Mouse (Mus musculus) retina, adult 2 months (tissue): Measurements from ENCODE around the gene Gnai3.

ENCODE experiments used
- DNase-seq: peaks from one replicate; pipeline ENCODE4 v3.0.0-alpha.2; 2012; ENCODE audit warnings: low read depth, low spot score

The Gnai3 gene

GRCm38 (mm10) chr3:108145534-108146445, at the start of gene Gnai3:
Gene Gnai3, minus strand, starts transcription at chr3:108146146.
- peak; percentile 79 for DNase-seq

GRCm38 (mm10) chr3:108195287-108195686, 49.3 kb upstream of the Gnai3 start:
- DNase-seq: no peak

GRCm38 (mm10) chr3:108193686-108194085, 47.7 kb upstream of the Gnai3 start:
- DNase-seq: no peak

- DNase-seq: no peak
Observed at GRCm38 (mm10) chr3:108189897-108190296, 44.0 kb upstream of the Gnai3 start.

- no peak for DNase-seq
Observed at GRCm38 (mm10) chr3:108188716-108189490, 43.0 kb upstream of the Gnai3 start.

GRCm38 (mm10) chr3:108187111-108187795, 41.3 kb upstream of the Gnai3 start:
- DNase-seq: no peak

GRCm38 (mm10) chr3:108186098-108187047, 40.4 kb upstream of the Gnai3 start, which contains the start of gene Amigo1:
Gene Amigo1, plus strand, starts transcription at chr3:108186335.
- no peak for DNase-seq

GRCm38 (mm10) chr3:108185460-108186097, 39.6 kb upstream of the Gnai3 start:
- no peak for DNase-seq

- no peak for DNase-seq
Observed at GRCm38 (mm10) chr3:108184742-108185141, 38.8 kb upstream of the Gnai3 start.

- DNase-seq: no peak
Observed at GRCm38 (mm10) chr3:108180514-108180913, 34.6 kb upstream of the Gnai3 start.

GRCm38 (mm10) chr3:108178756-108179715, 33.1 kb upstream of the Gnai3 start:
- DNase-seq: no peak

- no peak for DNase-seq
Observed at GRCm38 (mm10) chr3:108174672-108175531, 29.0 kb upstream of the Gnai3 start.

- no peak for DNase-seq
Observed at GRCm38 (mm10) chr3:108169199-108169598, 23.3 kb upstream of the Gnai3 start.

- no peak for DNase-seq
Observed at GRCm38 (mm10) chr3:108167499-108167898, 21.6 kb upstream of the Gnai3 start.

- DNase-seq: no peak
Observed at GRCm38 (mm10) chr3:108166486-108167211, 20.7 kb upstream of the Gnai3 start.

GRCm38 (mm10) chr3:108165532-108166315, 19.8 kb upstream of the Gnai3 start:
- DNase-seq: no peak

GRCm38 (mm10) chr3:108164807-108165206, 18.9 kb upstream of the Gnai3 start:
- no peak for DNase-seq
